Mouse (Mus musculus): ENCODE results near the gene Zfand3.
A peak's percentile ranks its signal among the peaks of the same experiment; 100 is the strongest.

Zfand3 gene

GRCm38 (mm10) chr17:30053463-30053862, 48.9 kb downstream of the Zfand3 start:
- DNase-seq = peak; percentile 13

GRCm38 (mm10) chr17:30053871-30054270, 49.3 kb downstream of the Zfand3 start:
- no peak for DNase-seq

- no peak for DNase-seq
Observed at GRCm38 (mm10) chr17:30056226-30056625, 51.7 kb downstream of the Zfand3 start.

- no peak for DNase-seq
Observed at GRCm38 (mm10) chr17:30058594-30058993, 54.1 kb downstream of the Zfand3 start.

DNA sequence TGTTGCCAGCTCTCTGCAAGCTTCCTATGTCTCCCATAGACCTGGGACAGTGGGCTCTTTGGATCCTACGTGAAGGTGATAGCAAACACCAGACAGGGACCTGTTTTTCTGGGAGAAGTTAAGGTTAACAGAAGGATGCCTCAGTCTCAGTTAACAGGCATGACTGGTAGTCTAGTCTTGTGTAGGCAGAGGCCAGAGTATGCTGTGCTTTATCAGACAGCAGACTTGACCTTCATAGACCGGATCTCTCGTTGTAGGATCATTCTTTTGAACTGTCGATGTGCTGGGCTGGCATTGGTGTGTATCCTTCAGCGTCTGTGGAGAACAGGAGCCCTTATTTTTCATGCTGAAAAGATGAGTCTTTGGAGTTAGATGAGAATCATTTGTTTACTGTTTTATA, 54.5 kb downstream of the Zfand3 start:
- DNase-seq = no peak

- DNase-seq = no peak
Observed at GRCm38 (mm10) chr17:30061100-30061837, 56.7 kb downstream of the Zfand3 start.

- no peak for DNase-seq
Observed at GRCm38 (mm10) chr17:30063849-30064248, 59.3 kb downstream of the Zfand3 start.

- no peak for DNase-seq
Observed at GRCm38 (mm10) chr17:30064746-30065145, 60.2 kb downstream of the Zfand3 start.

DNA sequence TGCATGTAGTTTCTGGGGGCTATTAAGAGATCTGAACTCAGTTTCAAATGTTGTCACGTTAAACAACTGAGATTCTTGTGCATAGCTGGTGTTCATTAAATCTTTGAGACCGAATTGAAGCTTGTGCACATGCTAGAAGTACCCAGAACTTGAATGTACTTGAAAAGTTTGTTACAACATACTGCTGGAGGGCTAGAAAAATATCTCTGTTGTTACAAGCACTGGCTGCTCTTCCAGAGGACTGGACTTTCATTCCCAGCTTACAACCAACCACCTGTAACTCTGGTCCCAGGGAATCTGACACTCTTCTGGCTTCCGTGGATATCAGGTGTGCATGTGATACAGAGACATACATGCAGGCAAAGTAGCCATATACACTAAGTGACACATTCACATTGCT, 65.2 kb downstream of the Zfand3 start:
- DNase-seq = no peak

DNA sequence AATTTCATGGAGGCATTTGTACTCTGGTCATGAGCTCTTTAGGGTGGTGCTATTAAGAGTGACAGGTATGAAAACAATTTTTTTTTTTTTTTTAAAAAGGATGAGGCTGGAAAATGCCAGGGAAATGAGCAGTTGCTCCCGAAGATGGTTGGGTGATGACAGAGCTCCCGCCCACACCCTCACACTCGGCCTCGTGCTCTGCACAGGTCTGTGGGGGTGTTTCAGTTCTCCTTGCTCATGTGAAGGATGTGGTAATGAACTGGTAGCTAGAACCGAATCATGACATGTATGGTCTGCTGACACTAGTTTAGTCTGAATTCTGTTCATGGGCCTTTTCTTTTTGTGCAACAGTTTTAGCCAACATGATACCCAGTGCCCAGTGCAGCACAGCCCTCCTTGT, 66.1 kb downstream of the Zfand3 start:
- no peak for DNase-seq

GRCm38 (mm10) chr17:30072613-30073012, 68.1 kb downstream of the Zfand3 start:
- DNase-seq = no peak

GRCm38 (mm10) chr17:30075896-30076295, 71.4 kb downstream of the Zfand3 start:
- no peak for DNase-seq

- DNase-seq = no peak
Observed at GRCm38 (mm10) chr17:30084007-30084406, 79.5 kb downstream of the Zfand3 start.

- DNase-seq = no peak
Observed at GRCm38 (mm10) chr17:30086695-30087094, 82.2 kb downstream of the Zfand3 start.

DNA sequence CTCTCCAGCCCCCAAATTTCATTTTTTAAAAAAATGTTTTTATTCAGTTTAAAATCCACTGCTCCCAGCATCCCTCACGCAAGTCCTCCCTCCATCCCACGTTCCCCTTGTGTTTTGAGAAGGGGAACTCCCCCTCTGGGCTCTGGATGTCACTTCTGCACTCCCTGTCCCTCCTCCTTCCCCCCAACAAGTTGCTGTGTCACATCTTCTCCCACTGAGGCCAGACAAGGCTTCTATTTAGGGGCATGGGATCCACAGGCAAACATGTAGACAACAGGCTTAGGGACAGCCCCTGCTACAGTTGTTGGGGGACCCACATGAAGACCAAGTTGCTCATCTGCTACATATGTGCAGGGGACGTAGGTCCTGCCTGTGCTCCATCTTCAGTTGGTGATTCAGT, 83.9 kb downstream of the Zfand3 start:
- no peak for DNase-seq

GRCm38 (mm10) chr17:30090416-30090815, 85.9 kb downstream of the Zfand3 start:
- DNase-seq = peak; percentile 29

DNA sequence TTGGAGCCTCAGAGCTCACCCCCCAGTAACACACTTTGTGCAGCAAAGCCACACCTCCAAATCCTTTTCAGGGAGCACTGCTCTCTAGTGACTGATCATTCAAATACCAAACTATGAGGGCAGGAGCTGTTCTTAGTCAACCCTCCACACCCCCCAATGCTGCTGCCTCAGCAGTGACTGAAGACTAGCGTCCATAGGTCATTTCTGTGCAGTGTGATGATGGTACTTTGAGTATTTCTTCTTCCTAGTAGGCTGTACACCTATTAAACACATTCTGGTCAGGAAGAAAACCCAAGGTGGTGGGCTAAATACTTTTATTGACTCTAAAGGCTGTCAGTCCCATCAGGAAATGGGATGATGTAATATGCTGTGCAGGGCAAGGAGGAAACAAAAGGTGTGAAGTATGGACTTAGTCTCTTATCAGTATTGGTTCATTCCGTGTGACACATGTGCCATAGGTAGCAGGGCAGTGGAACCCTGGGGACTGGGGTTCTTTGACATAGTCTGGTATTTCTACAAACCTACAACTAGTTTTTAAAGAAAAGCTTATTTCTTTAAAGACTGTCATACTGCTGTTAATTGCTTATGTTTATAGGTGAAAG, 88.7 kb downstream of the Zfand3 start:
- DNase-seq = no peak

GRCm38 (mm10) chr17:30097156-30097555, 92.6 kb downstream of the Zfand3 start:
- DNase-seq = no peak

- no peak for DNase-seq
Observed at GRCm38 (mm10) chr17:30097677-30098076, 93.1 kb downstream of the Zfand3 start.

DNA sequence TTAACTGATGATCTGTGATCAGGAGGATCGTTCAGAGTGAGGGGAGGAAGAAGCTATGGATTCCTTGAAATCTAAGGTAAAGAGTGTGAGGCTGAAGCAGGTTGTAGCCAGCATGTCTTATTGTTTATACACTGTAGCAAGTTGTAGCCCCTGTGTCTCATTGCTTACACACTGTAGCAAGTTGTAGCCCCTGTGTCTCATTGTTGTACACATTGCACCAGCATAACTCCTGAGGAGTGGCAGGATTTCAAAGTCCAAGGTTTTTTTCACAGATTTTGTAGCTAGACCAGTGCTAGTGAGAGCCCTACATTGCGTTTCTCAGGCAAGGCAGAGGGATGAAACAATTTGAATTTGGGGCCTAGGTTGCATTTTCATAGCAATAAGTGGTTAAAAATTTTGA, 95.1 kb downstream of the Zfand3 start:
- no peak for DNase-seq

DNA sequence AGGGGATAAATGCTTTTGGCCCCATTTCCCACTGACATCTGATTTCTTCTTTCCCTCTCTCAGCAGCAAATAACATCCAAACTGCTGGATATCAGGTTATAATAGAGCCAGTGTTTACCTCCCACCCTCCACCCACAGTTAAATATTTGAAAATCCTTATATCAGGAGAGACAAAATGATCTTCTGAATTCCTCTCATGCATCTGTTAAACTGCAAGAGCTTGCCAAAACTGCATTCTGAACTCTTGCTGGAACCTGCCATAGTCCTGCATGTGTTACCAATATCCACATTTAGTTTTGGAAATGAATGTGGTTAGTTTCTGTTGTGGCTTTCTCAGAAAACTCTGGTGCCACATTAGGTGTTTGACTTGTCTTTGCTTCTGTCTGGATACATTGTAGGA, 97.3 kb downstream of the Zfand3 start:
- DNase-seq = no peak

- no peak for DNase-seq
Observed at GRCm38 (mm10) chr17:30103005-30103404, 98.5 kb downstream of the Zfand3 start.

- no peak for DNase-seq
Observed at GRCm38 (mm10) chr17:30103641-30104165, 99.2 kb downstream of the Zfand3 start.

DNA sequence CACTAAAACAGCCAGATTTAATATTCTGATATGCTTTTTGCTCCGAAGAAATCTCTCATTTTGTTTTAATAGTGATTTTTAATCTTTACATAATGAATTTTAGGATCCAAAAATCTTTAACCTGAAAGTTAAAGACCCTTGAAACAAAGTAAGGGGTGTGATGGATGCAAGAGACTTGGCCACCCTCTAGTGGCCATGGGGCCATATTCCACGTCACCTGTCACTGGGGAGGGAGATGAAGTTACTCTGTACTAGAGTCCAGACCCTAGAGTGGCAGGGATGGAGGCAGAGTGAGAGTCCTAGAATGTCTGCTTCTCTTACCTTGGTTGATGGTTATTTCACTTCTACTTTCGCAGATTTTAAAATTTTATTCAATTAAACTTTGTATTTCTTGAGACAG, 100.8 kb downstream of the Zfand3 start:
- DNase-seq = no peak

DNA sequence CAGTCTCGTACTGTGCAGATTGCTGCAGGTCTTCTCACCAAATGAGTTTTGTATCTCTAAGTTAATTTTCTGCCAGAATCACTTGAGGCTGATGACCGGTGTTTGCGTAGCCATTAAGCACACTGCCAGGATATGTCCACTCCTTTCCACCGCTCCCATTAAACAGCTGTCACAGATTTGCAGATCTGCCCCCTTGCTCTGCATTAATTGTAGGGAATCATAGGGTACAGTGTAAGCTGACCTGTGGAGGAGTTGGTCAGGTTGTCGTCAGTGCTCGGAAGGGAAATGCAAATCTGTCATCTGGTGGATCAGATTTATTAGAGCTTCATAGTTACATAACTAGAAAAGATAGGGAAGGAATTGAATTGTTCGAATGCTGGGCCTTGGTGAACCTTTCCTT, 106.1 kb downstream of the Zfand3 start:
- no peak for DNase-seq
